Mouse (Mus musculus): ENCODE results near the gene Cyp1a1. TPM values are rescaled to one million over a fixed set of nuclear protein-coding genes. Genes with fewer than 3 reads are reported as not detected.

The Cyp1a1 gene
- total RNA-seq, 4 experiments from 2014 or later, result 0.41 to 0.60 (median 0.52) TPM

- peak; percentile 87 to 89 for DNase-seq (ENCODE audit: low spot score in 2 of 2)
Observed at GRCm38 (mm10) chr9:57655749-57656148, 32.0 kb upstream of the Cyp1a1 start.

- DNase-seq (ENCODE audit: low spot score in 2 of 2), result no peak
Observed at GRCm38 (mm10) chr9:57656631-57657350, 30.9 kb upstream of the Cyp1a1 start.

GRCm38 (mm10) chr9:57657843-57658242 lies 29.9 kb upstream of the Cyp1a1 start:
- no peak for DNase-seq (ENCODE audit: low spot score in 2 of 2)

- DNase-seq (ENCODE audit: low spot score in 2 of 2), result no peak
Observed at GRCm38 (mm10) chr9:57658970-57659369, 28.8 kb upstream of the Cyp1a1 start.

GRCm38 (mm10) chr9:57659774-57660173 lies 28.0 kb upstream of the Cyp1a1 start:
- peak; percentile 49 to 68 for DNase-seq (ENCODE audit: low spot score in 2 of 2)

GRCm38 (mm10) chr9:57660501-57660900 lies 27.2 kb upstream of the Cyp1a1 start:
- no peak for DNase-seq (ENCODE audit: low spot score in 2 of 2)

GRCm38 (mm10) chr9:57661552-57661951 lies 26.2 kb upstream of the Cyp1a1 start:
- no peak for DNase-seq (ENCODE audit: low spot score in 2 of 2)

GRCm38 (mm10) chr9:57664616-57665015 lies 23.1 kb upstream of the Cyp1a1 start:
- no peak for DNase-seq (ENCODE audit: low spot score in 2 of 2)

- no peak for DNase-seq (ENCODE audit: low spot score in 2 of 2)
Observed at GRCm38 (mm10) chr9:57666536-57666935, 21.2 kb upstream of the Cyp1a1 start.

- no peak for DNase-seq (ENCODE audit: low spot score in 2 of 2)
Observed at GRCm38 (mm10) chr9:57667136-57667535, 20.6 kb upstream of the Cyp1a1 start.

- no peak for DNase-seq (ENCODE audit: low spot score in 2 of 2)
Observed at GRCm38 (mm10) chr9:57667817-57668216, 19.9 kb upstream of the Cyp1a1 start.

- no peak for DNase-seq (ENCODE audit: low spot score in 2 of 2)
Observed at GRCm38 (mm10) chr9:57668277-57668676, 19.5 kb upstream of the Cyp1a1 start.

GRCm38 (mm10) chr9:57669566-57669965 lies 18.2 kb upstream of the Cyp1a1 start:
- DNase-seq (ENCODE audit: low spot score in 2 of 2), result no peak

GRCm38 (mm10) chr9:57671037-57671436 lies 16.7 kb upstream of the Cyp1a1 start:
- DNase-seq (ENCODE audit: low spot score in 2 of 2), result no peak

- DNase-seq (ENCODE audit: low spot score in 2 of 2), result no peak
Observed at GRCm38 (mm10) chr9:57671500-57671899, 16.2 kb upstream of the Cyp1a1 start.

GRCm38 (mm10) chr9:57681411-57681810 lies 6.3 kb upstream of the Cyp1a1 start:
- DNase-seq (ENCODE audit: low spot score in 2 of 2), result no peak

- no peak for DNase-seq (ENCODE audit: low spot score in 2 of 2)
Observed at GRCm38 (mm10) chr9:57683520-57683919, 4.2 kb upstream of the Cyp1a1 start, which contains the start of gene Cyp1a2. Cyp1a2 (minus strand) TSS chr9:57683703.

GRCm38 (mm10) chr9:57686011-57686410 lies 1.7 kb upstream of the Cyp1a1 start:
- no peak for DNase-seq (ENCODE audit: low spot score in 2 of 2)

- no peak for DNase-seq (ENCODE audit: low spot score in 2 of 2)
Observed at GRCm38 (mm10) chr9:57688158-57688557, 430 bp downstream of the Cyp1a1 start.

GRCm38 (mm10) chr9:57688606-57689005 lies 878 bp downstream of the Cyp1a1 start:
- DNase-seq (ENCODE audit: low spot score in 2 of 2), result no peak

GRCm38 (mm10) chr9:57694108-57694507 lies 6.4 kb downstream of the Cyp1a1 start:
- no peak for DNase-seq (ENCODE audit: low spot score in 2 of 2)

GRCm38 (mm10) chr9:57696380-57697285 lies 8.9 kb downstream of the Cyp1a1 start:
- peak; percentile 17 to 51 for DNase-seq (ENCODE audit: low spot score in 2 of 2)
